Mouse (Mus musculus): Measurements from ENCODE around the gene Cd209g.
"Not testable (repeated sequence)": the region's sequence is repeated elsewhere in the genome, so short reads cannot be mapped to it uniquely, and the experiment has no call there.

Cd209g gene

GRCm38 (mm10) chr8:4133798-4134197 lies at the start of gene Cd209g:
Cd209g (plus strand) TSS chr8:4134098.
- no peak for DNase-seq

GRCm38 (mm10) chr8:4087180-4087722 lies 46.6 kb upstream of the Cd209g start:
- peak; percentile 8 for DNase-seq

- not testable (repeated sequence) for DNase-seq
These were observed 45.4 kb upstream of the Cd209g start for GRCm38 (mm10) chr8:4088514-4088913.

GRCm38 (mm10) chr8:4105735-4106134 lies 28.2 kb upstream of the Cd209g start, which contains the start of gene Cd209f:
Cd209f (minus strand) TSS chr8:4105835.
- not testable (repeated sequence) for DNase-seq

- peak; percentile 82 for DNase-seq
These were observed 6.1 kb downstream of the Cd209g start for GRCm38 (mm10) chr8:4139660-4140646.

- DNase-seq = peak; percentile 45
These were observed 7.8 kb downstream of the Cd209g start for GRCm38 (mm10) chr8:4141721-4142120.

GRCm38 (mm10) chr8:4147272-4147671 lies 13.4 kb downstream of the Cd209g start:
- no peak for DNase-seq

- no peak for DNase-seq
These were observed 21.0 kb downstream of the Cd209g start for GRCm38 (mm10) chr8:4154878-4155277.

- peak; percentile 73 for DNase-seq
These were observed 28.9 kb downstream of the Cd209g start for GRCm38 (mm10) chr8:4162786-4163185.

- DNase-seq = peak; percentile 25
These were observed 31.4 kb downstream of the Cd209g start for GRCm38 (mm10) chr8:4165176-4165851.

- DNase-seq = peak; percentile 98
These were observed 32.2 kb downstream of the Cd209g start, which contains the start of gene Evi5l for GRCm38 (mm10) chr8:4165852-4166751. Evi5l (plus strand) TSS chr8:4166567.

- no peak for DNase-seq
These were observed 33.1 kb downstream of the Cd209g start for GRCm38 (mm10) chr8:4166881-4167525.

GRCm38 (mm10) chr8:4167918-4168317 lies 34.0 kb downstream of the Cd209g start:
- no peak for DNase-seq

GRCm38 (mm10) chr8:4172486-4172885 lies 38.6 kb downstream of the Cd209g start:
- no peak for DNase-seq

- DNase-seq = no peak
These were observed 40.1 kb downstream of the Cd209g start for GRCm38 (mm10) chr8:4174018-4174417.

- DNase-seq = no peak
These were observed 49.5 kb downstream of the Cd209g start for GRCm38 (mm10) chr8:4183409-4183808.

GRCm38 (mm10) chr8:4186151-4186550 lies 52.3 kb downstream of the Cd209g start:
- no peak for DNase-seq

Measured in thymus, postnatal 14 days (tissue).